Mouse (Mus musculus): Measurements from ENCODE around the gene Gm17617. TPM values are rescaled to one million over a fixed set of nuclear protein-coding genes. Genes with fewer than 3 reads are reported as not detected.

Gene Gm17617
- polyA plus RNA-seq (2015; fragmentation: Nextera tagmentation; extraction: Ambion mirVana) = not detected in 2 replicates

DNA sequence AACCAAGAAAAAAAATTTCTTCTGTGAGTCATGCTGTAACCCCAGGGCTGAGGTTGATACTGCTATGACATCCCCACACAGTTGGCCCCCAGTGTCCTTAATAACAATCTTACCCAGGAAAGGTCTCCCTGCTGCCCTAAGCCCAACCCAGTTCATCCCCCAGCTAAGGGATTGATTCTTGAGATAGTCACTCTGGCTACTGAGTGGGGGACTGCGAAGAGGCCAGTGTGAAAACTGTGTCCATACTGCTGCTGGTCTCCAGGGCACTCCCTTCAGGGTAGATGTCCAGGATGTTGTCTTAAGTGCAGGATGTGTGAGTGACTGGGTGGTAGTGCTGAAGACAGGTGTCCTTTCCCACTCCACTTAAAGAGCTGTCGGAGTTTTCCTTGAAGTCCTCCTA is at the start of gene Gm17617:
Gene Gm17617, minus strand, starts transcription at position 101 of the 400 bp plus-strand sequence.
- Histone ChIP-seq H3K4me1 (replicated peaks) (no peaks in the 10 kb centered on the region), H3K9ac (no peak within 1 kb of the TSS), H3K4me2 (no peak within 1 kb of the TSS), H3K4me3 (no peak within 1 kb of the TSS), H3K27me3 (no peaks in the 10 kb centered on the region), H3K36me3 (peaks cover 34% of the 10 kb centered on the region), H3K9me3 (no peaks in the 10 kb centered on the region), H3K27ac (replicated peaks) (no peak within 1 kb of the TSS)
- ATAC-seq (ENCODE audit: low FRiP score, low read depth) = no peak
- 92% methylated on average over 2 of the region's 2 CpGs for WGBS

DNA sequence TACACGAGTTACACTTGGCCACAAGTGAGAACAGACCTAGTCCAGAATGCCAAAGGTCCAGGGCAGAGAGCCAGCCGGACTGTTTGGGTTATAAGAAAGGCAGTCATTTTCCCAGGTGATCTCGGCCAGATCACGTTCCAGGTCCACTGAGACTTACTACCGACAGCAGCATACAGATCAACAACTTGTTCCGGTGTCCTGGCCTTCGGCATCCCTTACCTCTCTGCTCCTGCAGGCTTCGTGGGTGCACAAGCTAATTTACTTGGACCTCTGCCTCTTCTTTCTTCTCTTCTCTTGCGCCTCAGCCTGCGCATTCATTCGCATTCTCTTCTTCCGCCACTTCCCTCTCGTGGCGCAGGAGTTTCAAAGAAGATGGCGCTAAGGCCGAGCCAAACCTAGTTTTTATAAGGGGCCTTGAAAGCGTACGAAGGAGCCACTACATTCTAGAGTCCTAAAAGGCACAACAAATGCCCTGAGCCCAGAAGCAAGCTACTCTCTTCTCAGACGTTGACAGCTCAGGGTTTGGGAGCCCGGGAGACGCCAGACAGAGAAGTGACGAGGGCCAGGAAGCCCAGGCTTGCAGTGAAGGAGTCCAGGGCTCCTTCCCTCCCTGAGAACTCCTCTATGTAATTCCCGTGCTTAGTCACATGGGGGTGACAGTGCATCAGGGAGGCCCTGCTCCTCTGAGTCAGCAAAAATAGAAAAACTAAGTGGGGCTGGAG is 49.0 kb upstream of the Gm17617 start:
- 4% methylated on average over 23 of the region's 23 CpGs for WGBS
- H3K4me2 ChIP-seq = peak overlapping the region; percentile 56
- H3K36me3 ChIP-seq = no peaks in the 10 kb centered on the region
- H3K9me3 ChIP-seq = no peaks in the 10 kb centered on the region
- H3K27me3 ChIP-seq = no peaks in the 10 kb centered on the region
- peaks cover 7% of the 10 kb centered on the region; the same call in 1 of the 2 replicates for H3K4me1 ChIP-seq (replicated peaks)
- peak overlapping the region; percentile 85 for H3K27ac ChIP-seq (replicated peaks)
- H3K9ac ChIP-seq = peak overlapping the region; percentile 38
- H3K4me3 ChIP-seq = peak overlapping the region; percentile 26
- peak; percentile 78 for ATAC-seq (ENCODE audit: low FRiP score, low read depth)

DNA sequence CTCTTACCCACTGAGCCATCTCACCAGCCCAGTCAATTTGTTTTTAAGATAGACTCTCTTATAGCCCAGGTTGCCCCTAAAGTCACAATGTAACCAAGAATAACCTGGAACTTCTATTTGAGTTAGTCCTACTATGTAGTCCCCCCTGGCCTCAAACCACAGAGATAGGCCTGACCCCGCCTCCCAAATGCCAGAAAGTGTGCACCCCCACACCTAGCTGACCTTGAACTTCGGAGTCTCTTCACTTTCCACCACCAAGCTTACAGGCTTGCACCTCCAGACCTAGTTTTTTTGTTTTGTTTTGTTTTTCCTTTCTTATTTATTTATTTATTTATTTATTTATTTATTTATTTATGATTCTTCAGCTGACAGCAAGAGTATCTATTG is 48.4 kb upstream of the Gm17617 start:
- Histone ChIP-seq H3K9me3 (no peaks in the 10 kb centered on the region), H3K4me2 (peak overlapping the region; percentile 56), H3K27me3 (no peaks in the 10 kb centered on the region), H3K4me1 (replicated peaks) (peaks cover 7% of the 10 kb centered on the region; the same call in 1 of the 2 replicates), H3K9ac (no peak overlapping the region), H3K36me3 (no peaks in the 10 kb centered on the region), H3K4me3 (peak overlapping the region; percentile 26), H3K27ac (replicated peaks) (peak overlapping the region; percentile 85)
- no peak for ATAC-seq (ENCODE audit: low FRiP score, low read depth)
- WGBS = 76% methylated on average over 2 of the region's 2 CpGs

DNA sequence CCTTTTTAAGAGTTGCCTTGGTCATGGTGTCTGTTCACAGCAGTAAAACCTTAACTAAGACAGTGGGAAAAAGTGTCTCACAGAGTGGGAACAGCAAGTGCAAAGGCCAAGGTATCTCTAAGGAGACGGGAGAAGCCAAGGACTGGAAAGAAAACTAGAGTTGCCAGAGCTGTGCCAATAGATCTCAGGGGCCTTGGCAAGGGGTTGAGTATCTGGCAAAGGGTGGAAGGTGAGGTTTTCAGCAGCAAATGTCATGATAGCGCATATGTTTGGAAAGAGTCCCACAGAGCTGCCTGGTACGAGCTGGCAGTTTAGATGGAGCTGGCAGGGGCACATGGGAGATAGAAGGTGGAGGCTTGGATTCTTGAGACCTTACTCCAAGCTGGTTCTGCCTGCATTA is 46.2 kb upstream of the Gm17617 start:
- Histone ChIP-seq H3K4me2 (no peak overlapping the region), H3K9me3 (no peaks in the 10 kb centered on the region), H3K36me3 (no peaks in the 10 kb centered on the region), H3K27me3 (no peaks in the 10 kb centered on the region), H3K4me1 (replicated peaks) (peaks cover 7% of the 10 kb centered on the region; the same call in 1 of the 2 replicates), H3K27ac (replicated peaks) (no peak overlapping the region), H3K9ac (no peak overlapping the region), H3K4me3 (no peak overlapping the region)
- ATAC-seq (ENCODE audit: low FRiP score, low read depth) = no peak
- 87% methylated on average over 3 of the region's 3 CpGs for WGBS

DNA sequence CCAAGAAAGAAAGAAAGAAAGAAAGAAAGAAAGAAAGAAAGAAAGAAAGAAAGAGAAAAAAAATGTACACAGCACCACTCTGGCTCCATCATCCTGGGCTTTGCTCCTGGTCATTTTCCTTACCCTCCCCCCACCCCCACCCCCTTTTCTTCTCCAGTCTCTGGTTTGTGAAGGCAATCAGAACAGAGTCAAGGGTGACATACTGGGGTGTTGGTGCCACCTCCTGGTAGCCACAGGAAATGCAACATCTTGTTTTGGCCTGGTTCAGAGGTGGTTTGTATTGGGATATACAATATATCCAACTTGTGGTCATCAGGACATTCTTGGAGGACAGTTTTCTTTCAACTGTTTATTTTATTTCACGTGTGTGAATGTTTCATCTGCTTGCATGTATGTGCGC is 45.2 kb upstream of the Gm17617 start:
- Histone ChIP-seq H3K4me3 (no peak overlapping the region), H3K9ac (no peak overlapping the region), H3K27me3 (no peaks in the 10 kb centered on the region), H3K27ac (replicated peaks) (no peak overlapping the region), H3K4me2 (no peak overlapping the region), H3K9me3 (no peaks in the 10 kb centered on the region), H3K4me1 (replicated peaks) (peaks cover 7% of the 10 kb centered on the region; the same call in 1 of the 2 replicates), H3K36me3 (no peaks in the 10 kb centered on the region)
- ATAC-seq (ENCODE audit: low FRiP score, low read depth) = peak; percentile 20; the same call in 1 of the 2 replicates
- WGBS = 38% methylated on average over 2 of the region's 2 CpGs

DNA sequence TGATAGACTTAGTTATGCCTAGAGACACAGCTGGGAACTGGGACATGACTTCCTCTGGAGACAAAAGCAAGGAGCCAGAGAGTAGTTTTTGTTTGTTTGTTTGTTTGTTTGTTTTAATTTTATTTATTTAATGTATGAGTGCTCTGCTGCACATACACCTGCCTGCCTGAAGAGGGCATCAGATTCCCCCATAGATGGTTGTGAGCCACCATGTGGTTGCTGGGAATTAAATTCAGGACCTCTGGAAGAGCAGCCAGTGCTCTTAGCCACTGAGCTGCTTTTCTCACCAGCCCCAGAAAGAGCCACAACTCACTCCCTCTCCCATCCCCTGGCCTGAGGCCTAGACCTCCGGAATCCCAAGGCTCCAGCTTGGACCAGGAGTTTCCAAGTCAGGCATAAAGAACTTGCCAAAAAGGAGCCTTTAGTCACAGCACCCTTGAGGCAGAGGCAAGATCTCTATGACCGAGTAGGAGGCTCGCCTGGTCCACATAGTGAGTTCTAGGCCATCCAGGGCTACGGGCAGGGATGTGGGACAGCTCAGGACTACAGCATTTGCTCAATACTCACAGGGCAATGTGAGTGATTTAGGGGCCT is 44.7 kb upstream of the Gm17617 start:
- Histone ChIP-seq H3K4me1 (replicated peaks) (peaks cover 7% of the 10 kb centered on the region; the same call in 1 of the 2 replicates), H3K4me2 (no peak overlapping the region), H3K9me3 (no peaks in the 10 kb centered on the region), H3K36me3 (no peaks in the 10 kb centered on the region), H3K4me3 (no peak overlapping the region), H3K27me3 (no peaks in the 10 kb centered on the region), H3K9ac (no peak overlapping the region), H3K27ac (replicated peaks) (no peak overlapping the region)
- WGBS = 67% methylated on average over 4 of the region's 4 CpGs
- no peak for ATAC-seq (ENCODE audit: low FRiP score, low read depth)

DNA sequence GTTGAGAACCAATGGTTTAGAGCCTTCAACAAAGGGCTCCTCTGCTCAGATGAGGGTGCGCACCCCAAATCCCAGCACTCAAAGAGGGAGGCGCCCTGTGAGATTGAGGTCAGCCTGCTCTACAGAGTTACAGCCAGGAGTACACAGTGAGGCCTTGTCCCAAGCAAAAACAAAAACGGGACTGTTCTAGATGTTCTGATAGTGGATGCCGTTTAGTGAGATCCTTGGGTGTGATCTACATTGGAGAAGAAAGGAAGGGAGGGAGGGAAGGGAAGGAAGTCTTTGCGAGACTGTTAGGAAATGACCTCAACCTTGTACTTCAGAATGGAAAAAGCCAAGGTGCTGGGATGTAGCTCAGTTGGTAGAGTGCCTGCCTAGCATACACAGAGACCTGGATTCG is 42.9 kb upstream of the Gm17617 start:
- 91% methylated on average over 6 of the region's 6 CpGs for WGBS
- H3K4me3 ChIP-seq = no peak overlapping the region
- ATAC-seq (ENCODE audit: low FRiP score, low read depth) = no peak
- no peaks in the 10 kb centered on the region for H3K27me3 ChIP-seq
- no peak overlapping the region for H3K4me2 ChIP-seq
- H3K9me3 ChIP-seq = no peaks in the 10 kb centered on the region
- H3K9ac ChIP-seq = no peak overlapping the region
- peaks cover 11% of the 10 kb centered on the region for H3K4me1 ChIP-seq (replicated peaks)
- no peaks in the 10 kb centered on the region for H3K36me3 ChIP-seq
- H3K27ac ChIP-seq (replicated peaks) = no peak overlapping the region

DNA sequence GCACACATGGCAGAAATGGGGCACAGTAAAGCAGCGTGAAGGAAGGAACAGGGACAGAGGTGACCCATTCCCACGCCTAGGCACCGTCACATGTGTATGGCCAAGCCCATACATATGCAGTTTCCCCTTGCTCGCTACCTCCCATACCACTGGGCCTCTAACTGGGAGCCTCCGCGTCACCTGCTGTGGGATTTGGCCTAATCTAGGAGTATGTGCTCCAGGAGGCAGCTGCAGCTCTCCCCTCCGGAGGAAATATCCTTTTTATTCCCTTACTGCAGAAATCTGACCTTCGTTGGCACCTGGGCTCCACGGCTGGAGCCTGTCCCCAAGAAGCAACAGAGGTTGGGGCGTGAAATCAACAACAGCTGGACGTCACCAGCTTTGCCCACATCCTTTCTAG is 41.0 kb upstream of the Gm17617 start:
- 81% methylated on average over 11 of the region's 11 CpGs for WGBS

DNA sequence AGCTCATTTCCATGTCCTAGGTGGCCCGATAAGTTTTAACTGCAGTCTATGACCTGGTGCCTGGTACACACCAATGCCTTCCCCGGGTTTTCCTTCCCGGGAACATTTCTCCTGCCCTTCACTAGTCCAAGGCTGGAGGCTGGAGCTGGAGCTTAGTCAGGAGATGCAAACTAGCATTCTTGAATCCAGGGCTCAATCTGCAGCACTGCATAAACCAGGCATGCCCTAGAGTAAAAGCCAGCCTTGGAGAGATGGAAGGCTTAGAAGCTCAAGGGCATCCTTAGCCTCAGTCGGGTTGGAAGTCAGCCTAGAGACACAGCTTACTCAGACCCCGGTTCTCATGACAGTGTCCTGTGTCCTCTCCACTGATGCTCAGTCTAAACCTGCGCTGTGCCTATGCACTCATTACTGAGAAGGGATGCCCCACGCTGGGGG is 39.0 kb upstream of the Gm17617 start:
- no peaks in the 10 kb centered on the region for H3K27me3 ChIP-seq
- no peak overlapping the region for H3K9ac ChIP-seq
- H3K9me3 ChIP-seq = no peaks in the 10 kb centered on the region
- H3K4me3 ChIP-seq = no peak overlapping the region
- ATAC-seq (ENCODE audit: low FRiP score, low read depth) = no peak
- WGBS = 51% methylated on average over 7 of the region's 7 CpGs
- peak overlapping the region; percentile 34 for H3K4me2 ChIP-seq
- peak overlapping the region; percentile 62 for H3K27ac ChIP-seq (replicated peaks)
- H3K36me3 ChIP-seq = no peaks in the 10 kb centered on the region
- peaks cover 21% of the 10 kb centered on the region for H3K4me1 ChIP-seq (replicated peaks)

More for the DNA sequence above, 41.0 kb upstream of the Gm17617 start:
- Histone ChIP-seq H3K4me1 (replicated peaks) (peaks cover 16% of the 10 kb centered on the region), H3K4me2 (no peak overlapping the region), H3K4me3 (no peak overlapping the region), H3K36me3 (no peaks in the 10 kb centered on the region), H3K9ac (no peak overlapping the region), H3K27ac (replicated peaks) (no peak overlapping the region), H3K27me3 (no peaks in the 10 kb centered on the region), H3K9me3 (no peaks in the 10 kb centered on the region)
- no peak for ATAC-seq (ENCODE audit: low FRiP score, low read depth)

DNA sequence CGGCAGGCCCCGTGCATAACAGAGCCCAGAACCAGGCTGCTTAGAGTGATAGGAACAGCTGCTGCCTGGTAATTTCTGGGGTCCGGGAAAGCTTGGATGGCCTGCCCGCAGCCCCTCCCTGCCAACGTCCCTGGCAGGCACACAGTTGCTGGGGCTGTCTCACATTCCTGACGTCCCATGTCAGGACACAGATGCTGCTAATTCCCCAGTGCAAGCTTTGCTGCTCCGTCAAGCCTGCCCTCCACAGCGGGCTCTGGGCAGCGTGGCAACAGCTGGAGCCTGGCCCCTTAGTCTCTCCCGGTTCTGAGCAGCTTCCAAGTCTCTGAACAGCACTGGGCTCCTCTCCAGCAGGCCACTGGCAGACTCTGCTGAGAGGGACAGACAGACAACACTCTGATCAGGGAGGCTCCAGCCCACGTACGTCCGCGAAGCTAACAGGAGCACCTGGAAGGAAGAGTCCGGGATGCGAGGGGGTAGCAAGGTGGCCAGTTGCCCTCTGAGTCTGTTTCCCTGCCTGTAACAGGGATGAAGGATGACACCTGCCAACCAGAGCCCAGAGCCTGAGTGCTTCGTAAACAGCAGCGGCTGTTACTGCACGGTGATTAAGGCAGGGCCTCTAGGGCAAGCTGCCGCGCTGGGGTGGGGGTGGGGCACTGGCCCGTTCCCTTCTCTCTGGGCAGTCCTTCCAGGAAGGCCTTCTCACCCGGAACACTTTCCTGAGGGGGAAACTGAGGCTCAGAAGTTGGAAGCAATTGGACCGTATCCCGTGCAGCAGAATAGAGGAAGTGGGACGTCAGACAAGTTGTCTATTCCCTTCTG is 38.4 kb upstream of the Gm17617 start:
- peak overlapping the region; percentile 62 for H3K27ac ChIP-seq (replicated peaks)
- peaks cover 21% of the 10 kb centered on the region for H3K4me1 ChIP-seq (replicated peaks)
- no peak overlapping the region for H3K4me3 ChIP-seq
- peak overlapping the region; percentile 34 for H3K4me2 ChIP-seq
- 9% methylated on average over 26 of the region's 26 CpGs for WGBS
- H3K9ac ChIP-seq = no peak overlapping the region
- peak; percentile 73 for ATAC-seq (ENCODE audit: low FRiP score, low read depth)
- H3K9me3 ChIP-seq = no peaks in the 10 kb centered on the region
- H3K27me3 ChIP-seq = no peaks in the 10 kb centered on the region
- no peaks in the 10 kb centered on the region for H3K36me3 ChIP-seq

DNA sequence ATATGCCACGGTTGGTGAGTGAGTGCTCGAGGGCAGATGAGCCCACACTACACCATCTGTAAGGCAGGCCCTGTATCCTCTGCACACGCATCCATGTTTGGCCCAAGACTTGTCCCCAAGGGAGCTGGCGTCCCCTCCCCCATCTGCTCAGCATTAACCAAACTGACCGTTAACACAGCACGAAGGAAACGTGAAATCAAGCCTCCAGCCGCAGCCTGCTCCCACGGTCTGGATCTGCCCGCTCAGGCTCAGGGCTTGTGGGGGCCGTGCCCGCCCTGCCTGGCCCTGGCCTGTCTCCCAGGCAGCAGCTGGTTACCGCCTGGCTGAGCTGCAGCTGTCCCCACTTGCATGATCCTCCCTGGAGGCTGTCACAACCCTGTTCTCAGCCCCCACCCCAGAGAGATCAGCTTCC is 35.6 kb upstream of the Gm17617 start:
- ATAC-seq (ENCODE audit: low FRiP score, low read depth) = peak; percentile 86
- Histone ChIP-seq H3K27ac (replicated peaks) (no peak overlapping the region), H3K9me3 (no peaks in the 10 kb centered on the region), H3K4me1 (replicated peaks) (peaks cover 21% of the 10 kb centered on the region), H3K36me3 (no peaks in the 10 kb centered on the region), H3K4me3 (no peak overlapping the region), H3K9ac (no peak overlapping the region), H3K4me2 (no peak overlapping the region), H3K27me3 (no peaks in the 10 kb centered on the region)
- whole genome bisulfite sequencing = 22% methylated on average over 13 of the region's 13 CpGs

DNA sequence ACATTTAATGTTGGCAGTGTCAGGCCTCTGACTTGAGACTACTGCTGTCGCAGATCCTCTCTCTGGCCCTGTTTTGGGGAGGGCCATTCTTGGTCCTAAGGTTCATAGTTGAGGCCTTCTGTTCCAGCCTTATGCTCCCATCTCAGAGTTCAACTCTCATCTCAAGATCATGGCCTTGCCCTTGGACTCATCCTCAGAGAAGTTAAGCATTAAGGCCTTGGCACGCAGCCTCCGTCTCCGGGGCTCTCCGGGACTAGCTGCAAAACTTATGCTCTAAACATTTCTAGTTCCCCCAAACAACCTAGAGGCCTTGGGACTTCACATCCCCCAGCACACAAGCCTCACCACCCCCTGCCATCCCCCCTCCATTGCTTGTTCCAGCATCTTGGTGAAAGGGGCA is 34.9 kb upstream of the Gm17617 start:
- Histone ChIP-seq H3K9ac (no peak overlapping the region), H3K4me3 (no peak overlapping the region), H3K4me1 (replicated peaks) (peaks cover 21% of the 10 kb centered on the region), H3K36me3 (no peaks in the 10 kb centered on the region), H3K27ac (replicated peaks) (0 out of 2 replicates have a peak overlapping the region, but pooled peaks have one; percentile 26), H3K4me2 (no peak overlapping the region), H3K9me3 (no peaks in the 10 kb centered on the region), H3K27me3 (no peaks in the 10 kb centered on the region)
- 81% methylated on average over 5 of the region's 5 CpGs for WGBS
- ATAC-seq (ENCODE audit: low FRiP score, low read depth) = no peak

All from hindbrain, embryonic 15.5 days (tissue).